Mouse (Mus musculus) forebrain, embryonic 15.5 days (tissue): ENCODE results near the gene Nexmif. TPM values are rescaled to one million over a fixed set of nuclear protein-coding genes. Genes with fewer than 3 reads are reported as not detected.
"Not testable (repeated sequence)": the region's sequence is repeated elsewhere in the genome, so short reads cannot be mapped to it uniquely, and the experiment has no call there.

ENCODE experiments used
- ATAC-seq: fragments of 200-750 bp; cut with Nextera tagmentation; replicated peaks from 2 replicates; pipeline ENCODE4 v1.8.0; 2017; ENCODE audit warnings: mild to moderate bottlenecking, moderate TSS enrichment, moderate library complexity
- H3K27ac ChIP-seq: fragments of 300-500 bp; sonication (generic); replicated peaks from 2 replicates; pipeline ENCODE4 v1.5.1; 2015; ENCODE audit warnings: mild to moderate bottlenecking, inconsistent platforms
- H3K27me3 ChIP-seq: fragments of 300-500 bp; sonication (generic); 2 replicates; pipeline ENCODE4 v1.6.1; 2015; ENCODE audit warnings: inconsistent platforms
- H3K36me3 ChIP-seq: fragments of 300-500 bp; sonication (generic); 2 replicates; pipeline ENCODE4 v1.6.1; 2015; ENCODE audit warnings: mild to moderate bottlenecking, inconsistent platforms
- H3K4me1 ChIP-seq: fragments of 300-500 bp; sonication (generic); 2 replicates; pipeline ENCODE4 v1.6.1; 2015; ENCODE audit warnings: inconsistent platforms
- H3K4me2 ChIP-seq: fragments of 300-500 bp; sonication (generic); replicated peaks from 2 replicates; pipeline ENCODE4 v1.6.1; 2015; ENCODE audit warnings: mild to moderate bottlenecking, inconsistent platforms
- H3K4me3 ChIP-seq: fragments of 300-500 bp; sonication (generic); 2 replicates; pipeline ENCODE4 v1.5.1; 2015; ENCODE audit warnings: mild to moderate bottlenecking, inconsistent platforms
- H3K9ac ChIP-seq: fragments of 300-500 bp; sonication (generic); replicated peaks from 2 replicates; pipeline ENCODE4 v1.6.1; 2015; ENCODE audit warnings: mild to moderate bottlenecking, inconsistent platforms
- H3K9me3 ChIP-seq: fragments of 300-500 bp; sonication (generic); 2 replicates; pipeline ENCODE4 v1.6.1; 2016; ENCODE audit warnings: inconsistent platforms
- WGBS: fragments of 180-500 bp; shearing (Covaris S2); methylation state at CpG from one replicate; pipeline ENCODE4 v1.1.7; 2015; ENCODE audit warnings: mixed read lengths; 5-methylcytosine and 5-hydroxymethylcytosine counted together
- polyA plus RNA-seq: library from polyadenylated mRNA; unstranded; fragments of >200 nt; fragmentation: Nextera tagmentation; extraction: Ambion mirVana; gene quantifications from 2 replicates; pipeline ENCODE4 v1.2.1, GENCODE M21; 2015

The Nexmif gene
- 17.0 and 17.8 TPM in 2 replicates for polyA plus RNA-seq

- peaks cover 13% of the 10 kb centered on the region for H3K4me1 ChIP-seq
- 22% methylated on average over 67 of the region's 70 CpGs for WGBS
Measured at GRCm38 (mm10) chrX:104200736-104201591, at the start of gene Nexmif. Nexmif (minus strand) TSS chrX:104201185.

GRCm38 (mm10) chrX:104208701-104209100, 7.7 kb upstream of the Nexmif start:
- H3K9ac ChIP-seq = no peak overlapping the region
- 86% methylated on average over 2 of the region's 2 CpGs for WGBS
- no peaks in the 10 kb centered on the region for H3K4me1 ChIP-seq
- H3K9me3 ChIP-seq = no peaks in the 10 kb centered on the region
- no peak for ATAC-seq
- no peak overlapping the region for H3K4me3 ChIP-seq
- no peaks in the 10 kb centered on the region for H3K27me3 ChIP-seq
- H3K4me2 ChIP-seq = no peak overlapping the region
- no peak overlapping the region for H3K27ac ChIP-seq
- no peaks in the 10 kb centered on the region for H3K36me3 ChIP-seq

More at GRCm38 (mm10) chrX:104200736-104201591, at the start of gene Nexmif:
- ATAC-seq = peak; percentile 85
- Histone ChIP-seq H3K9ac (peak within 1 kb of the TSS; percentile 73), H3K36me3 (no peaks in the 10 kb centered on the region), H3K4me3 (peak within 1 kb of the TSS; percentile 69), H3K9me3 (no peaks in the 10 kb centered on the region), H3K27me3 (0 out of 2 replicates have a peak, but pooled peaks cover 4% of the 10 kb centered on the region), H3K4me2 (peak within 1 kb of the TSS; percentile 55), H3K27ac (peak within 1 kb of the TSS; percentile 97)

GRCm38 (mm10) chrX:104201592-104202139, 681 bp upstream of the Nexmif start:
- ATAC-seq = peak; percentile 35
- H3K9me3 ChIP-seq = no peaks in the 10 kb centered on the region
- peak overlapping the region; percentile 69 for H3K4me3 ChIP-seq
- H3K27me3 ChIP-seq = 0 out of 2 replicates have a peak, but pooled peaks cover 4% of the 10 kb centered on the region
- H3K27ac ChIP-seq = peak overlapping the region; percentile 97
- peaks cover 11% of the 10 kb centered on the region for H3K4me1 ChIP-seq
- H3K36me3 ChIP-seq = no peaks in the 10 kb centered on the region
- 29% methylated on average over 21 of the region's 21 CpGs for WGBS
- H3K4me2 ChIP-seq = peak overlapping the region; percentile 55
- H3K9ac ChIP-seq = peak overlapping the region; percentile 73

GRCm38 (mm10) chrX:104200388-104200735, 623 bp downstream of the Nexmif start:
- Histone ChIP-seq H3K4me2 (peak overlapping the region; percentile 55), H3K27ac (peak overlapping the region; percentile 97), H3K9me3 (no peaks in the 10 kb centered on the region), H3K27me3 (0 out of 2 replicates have a peak, but pooled peaks cover 4% of the 10 kb centered on the region), H3K4me3 (peak overlapping the region; percentile 69), H3K4me1 (peaks cover 13% of the 10 kb centered on the region), H3K36me3 (no peaks in the 10 kb centered on the region), H3K9ac (peak overlapping the region; percentile 73)
- 16% methylated on average over 14 of the region's 37 CpGs for WGBS
- peak; percentile 76 for ATAC-seq

- Histone ChIP-seq H3K4me2 (peak overlapping the region; percentile 55), H3K27ac (peak overlapping the region; percentile 97), H3K27me3 (0 out of 2 replicates have a peak, but pooled peaks cover 4% of the 10 kb centered on the region), H3K4me3 (peak overlapping the region; percentile 69), H3K9ac (peak overlapping the region; percentile 73), H3K4me1 (peaks cover 13% of the 10 kb centered on the region), H3K9me3 (no peaks in the 10 kb centered on the region), H3K36me3 (no peaks in the 10 kb centered on the region)
- peak; percentile 57 for ATAC-seq
- 37% methylated on average over 84 of the region's 100 CpGs for WGBS
Measured at GRCm38 (mm10) chrX:104199611-104200387, 1.2 kb downstream of the Nexmif start.

GRCm38 (mm10) chrX:104199070-104199469, 1.9 kb downstream of the Nexmif start:
- Histone ChIP-seq H3K9ac (no peak overlapping the region; the same call in 1 of the 2 replicates), H3K4me3 (peak overlapping the region; percentile 69), H3K9me3 (no peaks in the 10 kb centered on the region), H3K36me3 (no peaks in the 10 kb centered on the region), H3K27me3 (0 out of 2 replicates have a peak, but pooled peaks cover 4% of the 10 kb centered on the region), H3K4me2 (peak overlapping the region; percentile 55), H3K27ac (peak overlapping the region; percentile 97), H3K4me1 (peaks cover 13% of the 10 kb centered on the region)
- 42% methylated on average over 5 of the region's 5 CpGs for WGBS
- ATAC-seq = no peak

- ATAC-seq = no peak
- no peak overlapping the region for H3K4me2 ChIP-seq
- H3K4me3 ChIP-seq = no peak overlapping the region
- no peak overlapping the region for H3K27ac ChIP-seq
- no peaks in the 10 kb centered on the region for H3K36me3 ChIP-seq
- H3K27me3 ChIP-seq = no peaks in the 10 kb centered on the region
- H3K9me3 ChIP-seq = no peaks in the 10 kb centered on the region
- WGBS = 57% methylated on average over 5 of the region's 5 CpGs
- peaks cover 8% of the 10 kb centered on the region for H3K4me1 ChIP-seq
- H3K9ac ChIP-seq = no peak overlapping the region
Measured at GRCm38 (mm10) chrX:104196561-104196960, 4.4 kb downstream of the Nexmif start.

GRCm38 (mm10) chrX:104179257-104179656, 21.7 kb downstream of the Nexmif start:
- 16% methylated on average over 2 of the region's 2 CpGs for WGBS
- H3K4me2 ChIP-seq = no peak overlapping the region
- H3K27me3 ChIP-seq = no peaks in the 10 kb centered on the region
- no peak for ATAC-seq
- H3K9me3 ChIP-seq = no peaks in the 10 kb centered on the region
- H3K4me3 ChIP-seq = no peak overlapping the region
- H3K36me3 ChIP-seq = no peaks in the 10 kb centered on the region
- H3K4me1 ChIP-seq = no peaks in the 10 kb centered on the region
- H3K27ac ChIP-seq = no peak overlapping the region
- H3K9ac ChIP-seq = no peak overlapping the region

GRCm38 (mm10) chrX:104150072-104150471, 50.9 kb downstream of the Nexmif start:
- Histone ChIP-seq H3K27me3 (no peaks in the 10 kb centered on the region), H3K4me1 (no peaks in the 10 kb centered on the region), H3K9ac (no peak overlapping the region), H3K4me3 (no peak overlapping the region), H3K36me3 (no peaks in the 10 kb centered on the region), H3K27ac (no peak overlapping the region), H3K4me2 (no peak overlapping the region), H3K9me3 (no peaks in the 10 kb centered on the region)
- WGBS = 61% methylated on average over 1 of the region's 1 CpGs
- ATAC-seq = no peak

GRCm38 (mm10) chrX:104115266-104115665, 85.7 kb downstream of the Nexmif start:
- H3K27me3 ChIP-seq, H3K4me3 ChIP-seq, H3K36me3 ChIP-seq, H3K9ac ChIP-seq, H3K4me1 ChIP-seq, H3K4me2 ChIP-seq, H3K27ac ChIP-seq, ATAC-seq, H3K9me3 ChIP-seq: not testable (repeated sequence)
- WGBS = 79% methylated on average over 5 of the region's 5 CpGs

GRCm38 (mm10) chrX:104114596-104114995, 86.4 kb downstream of the Nexmif start:
- no peak for ATAC-seq
- H3K36me3 ChIP-seq = no peaks in the 10 kb centered on the region
- H3K4me3 ChIP-seq = no peak overlapping the region
- WGBS = 73% methylated on average over 4 of the region's 4 CpGs
- H3K4me2 ChIP-seq = no peak overlapping the region
- H3K9ac ChIP-seq = no peak overlapping the region
- no peaks in the 10 kb centered on the region for H3K4me1 ChIP-seq
- H3K27ac ChIP-seq = no peak overlapping the region
- no peaks in the 10 kb centered on the region for H3K9me3 ChIP-seq
- no peaks in the 10 kb centered on the region for H3K27me3 ChIP-seq

GRCm38 (mm10) chrX:104054848-104055247, 146.1 kb downstream of the Nexmif start:
- Histone ChIP-seq H3K27ac (no peak overlapping the region), H3K4me3 (no peak overlapping the region), H3K27me3 (no peaks in the 10 kb centered on the region), H3K36me3 (no peaks in the 10 kb centered on the region), H3K4me2 (no peak overlapping the region), H3K9ac (no peak overlapping the region), H3K9me3 (no peaks in the 10 kb centered on the region), H3K4me1 (no peaks in the 10 kb centered on the region)
- ATAC-seq = no peak
- 56% methylated on average over 2 of the region's 2 CpGs for WGBS
